Mouse (Mus musculus) intestine, embryonic 15.5 days (tissue): ENCODE measurements around the gene Arf3. TPM values are rescaled to one million over a fixed set of nuclear protein-coding genes. Genes with fewer than 3 reads are reported as not detected.
"Not testable (repeated sequence)": the region's sequence is repeated elsewhere in the genome, so short reads cannot be mapped to it uniquely, and the experiment has no call there.

Experiments used
- ATAC-seq: fragments of 200-750 bp; cut with Nextera tagmentation; 2 replicates; pipeline ENCODE4 v1.8.0; 2017; ENCODE audit warnings: moderate TSS enrichment, moderate library complexity
- H3K27ac ChIP-seq: fragments of 300-500 bp; sonication (generic); 2 replicates; pipeline ENCODE4 v1.5.1; 2015; ENCODE audit warnings: mild to moderate bottlenecking, inconsistent platforms
- H3K27me3 ChIP-seq: fragments of 300-500 bp; sonication (generic); replicated peaks from 2 replicates; pipeline ENCODE4 v1.6.1; 2015; ENCODE audit warnings: inconsistent platforms
- H3K36me3 ChIP-seq: fragments of 300-500 bp; sonication (generic); 2 replicates; pipeline ENCODE4 v1.6.1; 2015; ENCODE audit warnings: inconsistent platforms
- H3K4me1 ChIP-seq: fragments of 300-500 bp; sonication (generic); replicated peaks from 2 replicates; pipeline ENCODE4 v1.6.1; 2015; ENCODE audit warnings: inconsistent platforms
- H3K4me2 ChIP-seq: fragments of 300-500 bp; sonication (generic); replicated peaks from 2 replicates; pipeline ENCODE4 v1.6.1; 2015; ENCODE audit warnings: mild to moderate bottlenecking, inconsistent platforms
- H3K4me3 ChIP-seq: fragments of 300-500 bp; sonication (generic); replicated peaks from 2 replicates; pipeline ENCODE4 v1.5.1; 2015; ENCODE audit warnings: inconsistent platforms
- H3K9ac ChIP-seq: fragments of 300-500 bp; sonication (generic); 2 replicates; pipeline ENCODE4 v1.6.1; 2015; ENCODE audit warnings: inconsistent platforms
- H3K9me3 ChIP-seq: fragments of 300-500 bp; sonication (generic); 2 replicates; pipeline ENCODE4 v1.6.1; 2016; ENCODE audit warnings: inconsistent platforms
- whole genome bisulfite sequencing: fragments of 180-500 bp; shearing (Covaris S2); methylation state at CpG from one replicate; pipeline ENCODE4 v1.1.7; 2015; 5-methylcytosine and 5-hydroxymethylcytosine counted together
- polyA plus RNA-seq: library from polyadenylated mRNA; unstranded; fragments of >200 nt; fragmentation: Nextera tagmentation; extraction: Ambion mirVana; gene quantifications from 2 replicates; pipeline ENCODE4 v1.2.1, GENCODE M21; 2015

Gene Arf3
- polyA plus RNA-seq: 39.8 and 43.6 TPM in 2 replicates

GRCm38 (mm10) chr15:98762670-98763529, at the start of gene Arf3:
Arf3 (minus strand) TSS chr15:98763214.
- Histone ChIP-seq H3K27ac (peak within 1 kb of the TSS; percentile 67), H3K4me3 (peak within 1 kb of the TSS; percentile 98), H3K9ac (peak within 1 kb of the TSS; percentile 81), H3K36me3 (peaks cover 5% of the 10 kb centered on the region; the same call in 1 of the 2 replicates), H3K4me1 (peaks cover 17% of the 10 kb centered on the region), H3K9me3 (no peaks in the 10 kb centered on the region), H3K27me3 (0 out of 2 replicates have a peak, but pooled peaks cover 6% of the 10 kb centered on the region), H3K4me2 (peak within 1 kb of the TSS; percentile 81)
- WGBS: under 1% methylated on average over 76 of the region's 76 CpGs
- peak; percentile 93 for ATAC-seq

- H3K4me2 ChIP-seq, ATAC-seq, H3K27ac ChIP-seq, H3K4me3 ChIP-seq, H3K9me3 ChIP-seq, H3K9ac ChIP-seq: not testable (repeated sequence)
- Histone ChIP-seq H3K4me1 (peaks cover 33% of the 10 kb centered on the region), H3K27me3 (peaks cover 48% of the 10 kb centered on the region), H3K36me3 (peaks cover 20% of the 10 kb centered on the region)
- 75% methylated on average over 6 of the region's 6 CpGs for WGBS
These were observed 47.2 kb upstream of the Arf3 start for GRCm38 (mm10) chr15:98810212-98810611.

DNA sequence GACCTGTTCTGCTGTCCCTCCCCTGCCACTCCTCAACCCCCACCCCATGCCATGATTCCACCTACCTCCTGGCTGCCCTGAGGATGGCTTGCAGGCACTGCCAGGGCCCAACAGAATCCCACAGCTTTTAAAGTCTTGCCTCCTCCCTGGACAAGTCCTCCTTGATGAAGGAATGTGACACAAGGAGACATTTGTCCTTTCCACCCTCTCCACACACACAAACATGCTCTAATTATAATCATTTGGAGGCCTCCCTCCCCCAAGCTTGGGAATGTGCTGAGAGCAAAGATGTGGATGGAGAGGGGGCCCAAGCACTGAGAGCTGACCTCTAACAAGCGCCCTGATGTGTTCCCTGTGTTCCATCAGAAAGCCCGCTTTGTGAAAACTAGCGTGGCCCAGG, 46.4 kb upstream of the Arf3 start, which contains the start of gene Ddn:
TSS of gene Ddn (minus strand) at position 101 of the 400 bp plus-strand sequence.
- ATAC-seq: no peak
- H3K4me1 ChIP-seq: peaks cover 34% of the 10 kb centered on the region
- H3K9me3 ChIP-seq: no peaks in the 10 kb centered on the region
- WGBS: 52% methylated on average over 3 of the region's 3 CpGs
- H3K36me3 ChIP-seq: peaks cover 17% of the 10 kb centered on the region
- H3K9ac ChIP-seq: peak within 1 kb of the TSS; percentile 3; the same call in 1 of the 2 replicates
- no peak within 1 kb of the TSS for H3K27ac ChIP-seq
- peak within 1 kb of the TSS; percentile 94 for H3K4me2 ChIP-seq
- peaks cover 56% of the 10 kb centered on the region for H3K27me3 ChIP-seq
- H3K4me3 ChIP-seq: peak within 1 kb of the TSS; percentile 39

- no peak for ATAC-seq
- peaks cover 63% of the 10 kb centered on the region for H3K27me3 ChIP-seq
- H3K9ac ChIP-seq: peak overlapping the region; percentile 3; the same call in 1 of the 2 replicates
- 12% methylated on average over 6 of the region's 6 CpGs for WGBS
- no peaks in the 10 kb centered on the region for H3K9me3 ChIP-seq
- H3K4me2 ChIP-seq: peak overlapping the region; percentile 94
- H3K4me1 ChIP-seq: peaks cover 36% of the 10 kb centered on the region
- H3K36me3 ChIP-seq: peaks cover 11% of the 10 kb centered on the region
- no peak overlapping the region for H3K27ac ChIP-seq
- peak overlapping the region; percentile 39; the same call in 1 of the 2 replicates for H3K4me3 ChIP-seq
These were observed 45.7 kb upstream of the Arf3 start for GRCm38 (mm10) chr15:98808651-98809134.

- 1% methylated on average over 34 of the region's 34 CpGs for WGBS
- Histone ChIP-seq H3K4me3 (peak overlapping the region; percentile 39), H3K27me3 (peaks cover 69% of the 10 kb centered on the region), H3K9me3 (no peaks in the 10 kb centered on the region), H3K9ac (peak overlapping the region; percentile 32), H3K4me2 (peak overlapping the region; percentile 94), H3K4me1 (peaks cover 42% of the 10 kb centered on the region), H3K36me3 (peaks cover 6% of the 10 kb centered on the region), H3K27ac (no peak overlapping the region)
- 0 out of 2 replicates have a peak, but pooled peaks have one; percentile 10 for ATAC-seq
These were observed 45.1 kb upstream of the Arf3 start for GRCm38 (mm10) chr15:98807895-98808650.

- WGBS: under 1% methylated on average over 58 of the region's 58 CpGs
- no peaks in the 10 kb centered on the region for H3K36me3 ChIP-seq
- peak; percentile 54 for ATAC-seq
- H3K4me1 ChIP-seq: peaks cover 44% of the 10 kb centered on the region
- H3K27me3 ChIP-seq: peaks cover 79% of the 10 kb centered on the region
- H3K9me3 ChIP-seq: no peaks in the 10 kb centered on the region
- H3K4me3 ChIP-seq: peak overlapping the region; percentile 39
- H3K9ac ChIP-seq: no peak overlapping the region; the same call in 1 of the 2 replicates
- H3K4me2 ChIP-seq: peak overlapping the region; percentile 94
- H3K27ac ChIP-seq: no peak overlapping the region
These were observed 44.1 kb upstream of the Arf3 start for GRCm38 (mm10) chr15:98806809-98807770.

DNA sequence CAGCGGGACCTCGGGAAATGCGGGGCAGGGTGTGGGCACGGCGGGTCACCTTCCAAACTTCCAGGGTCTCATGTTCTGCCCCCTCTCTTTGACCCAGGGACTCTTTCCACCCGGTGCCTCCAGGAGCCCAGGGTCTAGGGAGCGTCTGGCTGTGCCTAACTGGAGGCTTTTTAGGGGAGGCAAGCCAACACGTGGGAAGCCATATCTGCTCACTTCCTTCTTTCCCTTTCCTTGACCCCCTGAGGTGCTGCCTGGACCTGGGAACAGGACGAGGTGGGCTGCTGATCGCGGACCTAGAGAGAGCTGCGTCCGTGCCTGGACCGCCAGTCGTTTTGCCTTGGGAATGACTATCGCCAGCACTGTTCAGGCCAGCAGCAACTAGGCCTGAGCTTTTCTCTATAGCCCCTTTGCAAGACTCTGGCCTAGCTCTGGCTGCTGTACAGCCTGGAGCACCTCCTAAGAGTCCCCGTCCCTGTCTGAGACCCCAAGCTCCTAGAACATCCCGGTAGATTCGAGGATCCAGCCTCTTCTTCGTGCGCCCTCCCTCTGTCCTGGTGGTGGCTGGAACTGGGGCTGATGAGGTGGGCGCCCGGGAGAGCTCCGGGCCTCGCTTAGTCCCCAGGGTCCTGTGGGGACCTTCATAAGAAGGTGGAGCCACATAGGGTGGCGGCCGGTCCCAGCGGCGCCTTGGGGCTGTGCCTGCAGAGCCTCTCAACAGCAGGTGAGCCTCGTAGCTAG, 43.2 kb upstream of the Arf3 start:
- H3K27ac ChIP-seq: no peak overlapping the region
- H3K27me3 ChIP-seq: peaks cover 88% of the 10 kb centered on the region
- 14% methylated on average over 30 of the region's 30 CpGs for WGBS
- H3K9ac ChIP-seq: no peak overlapping the region
- H3K9me3 ChIP-seq: no peaks in the 10 kb centered on the region
- H3K4me2 ChIP-seq: peak overlapping the region; percentile 94
- H3K36me3 ChIP-seq: no peaks in the 10 kb centered on the region
- ATAC-seq: no peak
- H3K4me1 ChIP-seq: peaks cover 44% of the 10 kb centered on the region
- peak overlapping the region; percentile 46 for H3K4me3 ChIP-seq

GRCm38 (mm10) chr15:98805324-98806040, 42.5 kb upstream of the Arf3 start:
- H3K4me3 ChIP-seq: peak overlapping the region; percentile 46
- no peak overlapping the region for H3K27ac ChIP-seq
- peak overlapping the region; percentile 94 for H3K4me2 ChIP-seq
- peaks cover 44% of the 10 kb centered on the region for H3K4me1 ChIP-seq
- H3K27me3 ChIP-seq: peaks cover 95% of the 10 kb centered on the region
- ATAC-seq: peak; percentile 55
- no peaks in the 10 kb centered on the region for H3K36me3 ChIP-seq
- peak overlapping the region; percentile 48 for H3K9ac ChIP-seq
- WGBS: 1% methylated on average over 64 of the region's 64 CpGs
- no peaks in the 10 kb centered on the region for H3K9me3 ChIP-seq

GRCm38 (mm10) chr15:98804054-98804453, 41.0 kb upstream of the Arf3 start:
- Histone ChIP-seq H3K4me3 (peak overlapping the region; percentile 15), H3K27ac (no peak overlapping the region), H3K36me3 (no peaks in the 10 kb centered on the region), H3K9me3 (no peaks in the 10 kb centered on the region), H3K27me3 (peaks cover 92% of the 10 kb centered on the region), H3K4me2 (peak overlapping the region; percentile 52), H3K4me1 (peaks cover 44% of the 10 kb centered on the region), H3K9ac (no peak overlapping the region)
- ATAC-seq: peak; percentile 34; the same call in 1 of the 2 replicates
- under 1% methylated on average over 32 of the region's 32 CpGs for WGBS

- H3K4me2 ChIP-seq: peak overlapping the region; percentile 12; the same call in 1 of the 2 replicates
- H3K4me3 ChIP-seq: no peak overlapping the region
- H3K36me3 ChIP-seq: no peaks in the 10 kb centered on the region
- H3K9ac ChIP-seq: no peak overlapping the region
- H3K27ac ChIP-seq: no peak overlapping the region
- 8% methylated on average over 8 of the region's 8 CpGs for WGBS
- no peak for ATAC-seq
- no peaks in the 10 kb centered on the region for H3K9me3 ChIP-seq
- H3K27me3 ChIP-seq: peaks cover 92% of the 10 kb centered on the region
- peaks cover 39% of the 10 kb centered on the region for H3K4me1 ChIP-seq
These were observed 39.9 kb upstream of the Arf3 start for GRCm38 (mm10) chr15:98802926-98803325.
